Mouse (Mus musculus) urinary bladder, postnatal 36 days (tissue): Measurements from ENCODE around the gene Gm10803.

ENCODE experiments used
- DNase-seq, 2 experiments: peaks; one replicate each; pipeline ENCODE4 v3.0.0; 2022; ENCODE audit warnings: low spot score in 2 of 2, mixed read lengths in 1 of 2

Gm10803 gene

GRCm38 (mm10) chr2:93591706-93592105 is 31.3 kb downstream of the Gm10803 start:
- DNase-seq: no peak

- DNase-seq: no peak
These were observed 31.9 kb downstream of the Gm10803 start for GRCm38 (mm10) chr2:93592164-93592790.

- DNase-seq: no peak
These were observed 32.8 kb downstream of the Gm10803 start for GRCm38 (mm10) chr2:93593121-93593520.

GRCm38 (mm10) chr2:93597145-93597544 is 36.8 kb downstream of the Gm10803 start:
- no peak for DNase-seq

GRCm38 (mm10) chr2:93599731-93600130 is 39.4 kb downstream of the Gm10803 start:
- DNase-seq: peak in 1 of 2 experiments; percentile 13

- DNase-seq: no peak
These were observed 44.4 kb downstream of the Gm10803 start for GRCm38 (mm10) chr2:93604601-93605285.

- DNase-seq: no peak
These were observed 48.4 kb downstream of the Gm10803 start for GRCm38 (mm10) chr2:93608800-93609199.

- no peak for DNase-seq
These were observed 52.7 kb downstream of the Gm10803 start for GRCm38 (mm10) chr2:93613020-93613419.
